Mouse (Mus musculus) thymus, postnatal 0 days (tissue): ENCODE results near the gene Specc1. TPM values are rescaled to one million over a fixed set of nuclear protein-coding genes. Genes with fewer than 3 reads are reported as not detected.

Experiments
- DNase-seq: peaks from one replicate; pipeline ENCODE4 v3.0.0-alpha.2; 2015; ENCODE audit warnings: low spot score
- polyA plus RNA-seq: library from polyadenylated mRNA; unstranded; fragments of >200 nt; fragmentation: Nextera tagmentation; extraction: Ambion mirVana; gene quantifications from 2 replicates; pipeline ENCODE4 v1.2.1, GENCODE M21; 2015

Specc1 gene
- polyA plus RNA-seq, 1 experiment from 2014 or later, result 2.1 TPM

GRCm38 (mm10) chr11:62013449-62013848 lies 56.9 kb downstream of the Specc1 start:
- no peak for DNase-seq

- no peak for DNase-seq
Measured at GRCm38 (mm10) chr11:62015071-62015654, 58.6 kb downstream of the Specc1 start.

- no peak for DNase-seq
Measured at GRCm38 (mm10) chr11:62016985-62017384, 60.4 kb downstream of the Specc1 start.

GRCm38 (mm10) chr11:62018315-62019205 lies 62.0 kb downstream of the Specc1 start:
- DNase-seq, result no peak

GRCm38 (mm10) chr11:62019857-62020256 lies 63.3 kb downstream of the Specc1 start:
- no peak for DNase-seq

- no peak for DNase-seq
Measured at GRCm38 (mm10) chr11:62020898-62021297, 64.3 kb downstream of the Specc1 start.

- no peak for DNase-seq
Measured at GRCm38 (mm10) chr11:62022105-62022504, 65.5 kb downstream of the Specc1 start.

GRCm38 (mm10) chr11:62022718-62023493 lies 66.3 kb downstream of the Specc1 start:
- no peak for DNase-seq

- DNase-seq, result no peak
Measured at GRCm38 (mm10) chr11:62023494-62024233, 67.1 kb downstream of the Specc1 start.

- DNase-seq, result no peak
Measured at GRCm38 (mm10) chr11:62024234-62024601, 67.7 kb downstream of the Specc1 start.

GRCm38 (mm10) chr11:62024952-62025351 lies 68.4 kb downstream of the Specc1 start:
- DNase-seq, result no peak

GRCm38 (mm10) chr11:62025770-62026169 lies 69.2 kb downstream of the Specc1 start:
- no peak for DNase-seq

GRCm38 (mm10) chr11:62026345-62026815 lies 69.8 kb downstream of the Specc1 start:
- DNase-seq, result no peak

GRCm38 (mm10) chr11:62027271-62027670 lies 70.7 kb downstream of the Specc1 start:
- no peak for DNase-seq

GRCm38 (mm10) chr11:62027705-62028104 lies 71.1 kb downstream of the Specc1 start:
- no peak for DNase-seq

- no peak for DNase-seq
Measured at GRCm38 (mm10) chr11:62029171-62029570, 72.6 kb downstream of the Specc1 start.

- no peak for DNase-seq
Measured at GRCm38 (mm10) chr11:62034564-62034963, 78.0 kb downstream of the Specc1 start.

- DNase-seq, result no peak
Measured at GRCm38 (mm10) chr11:62035220-62035619, 78.7 kb downstream of the Specc1 start.

GRCm38 (mm10) chr11:62040122-62040521 lies 83.6 kb downstream of the Specc1 start:
- no peak for DNase-seq

GRCm38 (mm10) chr11:62044627-62045026 lies 88.1 kb downstream of the Specc1 start:
- DNase-seq, result no peak

- no peak for DNase-seq
Measured at GRCm38 (mm10) chr11:62045964-62046363, 89.4 kb downstream of the Specc1 start.
